In the genomic region with DNA sequence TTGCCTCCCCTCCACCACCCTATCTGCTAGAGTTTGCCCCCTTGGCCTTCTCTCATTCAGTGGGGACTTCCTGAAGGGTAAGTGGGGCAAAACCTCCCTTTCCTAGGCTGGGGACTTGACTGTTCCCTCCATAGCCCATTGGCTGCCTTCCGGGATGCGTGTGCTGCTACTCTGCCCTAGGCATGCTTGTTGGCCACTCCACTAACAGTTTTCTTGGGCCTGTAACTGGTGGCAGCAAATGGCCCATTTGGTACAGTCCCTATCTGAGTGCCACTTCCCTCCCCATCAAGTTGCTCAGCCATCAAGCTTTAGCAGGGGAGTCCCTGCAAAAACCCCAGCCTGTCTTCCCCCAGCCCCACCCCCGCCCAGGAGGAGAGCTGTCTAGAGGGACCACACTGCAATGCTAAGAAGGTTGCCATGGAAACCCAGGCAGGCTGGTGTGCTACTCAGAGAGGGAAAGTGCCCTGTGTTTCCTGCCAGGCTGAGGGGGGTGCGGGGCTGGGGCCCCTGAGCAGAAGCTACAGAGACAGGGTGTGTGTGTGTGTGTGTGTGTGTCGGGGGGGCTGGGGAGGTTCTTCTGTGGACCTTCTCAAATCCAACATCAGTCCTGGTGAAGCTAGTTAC, we compare ENCODE assay signal across 9 mouse cellular contexts. TPM values are rescaled to one million over a fixed set of nuclear protein-coding genes. Genes with fewer than 3 reads are reported as not detected.
DNase-seq lines count a peak whose midpoint lies in the region; ATAC-seq lines count a peak whose summit lies in the region.
"Had no signal": no experiment of that assay in that cellular context is flagged by ENCODE, and none has a peak within 500 bp of the region (broad histone marks: within the 10 kb centered on the region; RNA-seq: fewer than 3 reads in every experiment).

No protein-coding gene starts in this region.

- H3K27me3 ChIP-seq in hindbrain, embryonic 16.5 days (replicated peaks; ENCODE audit: control insufficient read depth, insufficient read depth, low read length): no peaks in the 10 kb centered on the region
- H3K27me3 ChIP-seq in neural tube, embryonic 14.5 days (ENCODE audit: control insufficient read depth, insufficient read depth, low read length): no peaks in the 10 kb centered on the region
- no peaks in the 10 kb centered on the region for H3K27me3 ChIP-seq in intestine, embryonic 15.5 days (replicated peaks)
- H3K27me3 ChIP-seq: embryonic facial prominence, embryonic 12.5 days had no signal

- DNase-seq in A20 (ENCODE audit: low read depth, low spot score): peak; percentile 72
- peak; percentile 56 for DNase-seq in brain, embryonic 18.5 days (ENCODE audit: low read depth, low spot score)
- DNase-seq in urinary bladder, adult 18-20 months (ENCODE audit: low spot score in 2 of 2): no peak
- no peak for DNase-seq in kidney, adult 8-10 months
- no peak for DNase-seq in testis, postnatal 10 days (ENCODE audit: low spot score)

- ATAC-seq in hindbrain, embryonic 16.5 days: peak; percentile 85
- peak; percentile 90 for ATAC-seq in neural tube, embryonic 14.5 days (ENCODE audit: low read depth)
- ATAC-seq in intestine, embryonic 15.5 days: no peak

- no peak overlapping the region for H3K9ac ChIP-seq in hindbrain, embryonic 16.5 days (ENCODE audit: low read depth, low read length)
- no peak overlapping the region for H3K9ac ChIP-seq in neural tube, embryonic 14.5 days (replicated peaks; ENCODE audit: low read depth, low read length)
- no peak overlapping the region for H3K9ac ChIP-seq in intestine, embryonic 15.5 days
- H3K9ac ChIP-seq: embryonic facial prominence, embryonic 12.5 days had no signal

- H3K36me3 ChIP-seq in hindbrain, embryonic 16.5 days (ENCODE audit: control insufficient read depth, insufficient read depth, low read length): 0 out of 2 replicates have a peak, but pooled peaks cover 2% of the 10 kb centered on the region
- no peaks in the 10 kb centered on the region for H3K36me3 ChIP-seq in neural tube, embryonic 14.5 days (ENCODE audit: control insufficient read depth, insufficient read depth, low read length)
- no peaks in the 10 kb centered on the region for H3K36me3 ChIP-seq in intestine, embryonic 15.5 days
- H3K36me3 ChIP-seq: embryonic facial prominence, embryonic 12.5 days had no signal

- no peak overlapping the region for H3K4me3 ChIP-seq in hindbrain, embryonic 16.5 days (ENCODE audit: low read length)
- no peak overlapping the region for H3K4me3 ChIP-seq in neural tube, embryonic 14.5 days (ENCODE audit: low read depth, low read length)
- H3K4me3 ChIP-seq in intestine, embryonic 15.5 days (replicated peaks): no peak overlapping the region
- H3K4me3 ChIP-seq: embryonic facial prominence, embryonic 12.5 days had no signal

- H3K4me1 ChIP-seq in hindbrain, embryonic 16.5 days (ENCODE audit: control insufficient read depth, insufficient read depth, low read depth, low read length): peaks cover 14% of the 10 kb centered on the region
- H3K4me1 ChIP-seq in neural tube, embryonic 14.5 days (ENCODE audit: control insufficient read depth, insufficient read depth, low read length): peaks cover 9% of the 10 kb centered on the region
- H3K4me1 ChIP-seq in intestine, embryonic 15.5 days (replicated peaks): no peaks in the 10 kb centered on the region

- no peak overlapping the region for H3K27ac ChIP-seq in hindbrain, embryonic 16.5 days (ENCODE audit: low read depth, low read length)
- H3K27ac ChIP-seq in neural tube, embryonic 14.5 days (ENCODE audit: low read depth, low read length): no peak overlapping the region
- no peak overlapping the region for H3K27ac ChIP-seq in intestine, embryonic 15.5 days
- H3K27ac ChIP-seq: embryonic facial prominence, embryonic 12.5 days had no signal

- no peaks in the 10 kb centered on the region for H3K9me3 ChIP-seq in hindbrain, embryonic 16.5 days (ENCODE audit: control insufficient read depth, low read length)
- H3K9me3 ChIP-seq in neural tube, embryonic 14.5 days (ENCODE audit: control insufficient read depth, low read length): no peaks in the 10 kb centered on the region
- H3K9me3 ChIP-seq in intestine, embryonic 15.5 days: no peaks in the 10 kb centered on the region
- H3K9me3 ChIP-seq: embryonic facial prominence, embryonic 12.5 days had no signal

- WGBS in hindbrain, embryonic 16.5 days: 21% methylated on average over 5 of the region's 5 CpGs
- 33% methylated on average over 5 of the region's 5 CpGs for WGBS in neural tube, embryonic 14.5 days
- 41% methylated on average over 5 of the region's 5 CpGs for WGBS in intestine, embryonic 15.5 days

- H3K4me2 ChIP-seq in hindbrain, embryonic 16.5 days (ENCODE audit: low read length): no peak overlapping the region
- no peak overlapping the region for H3K4me2 ChIP-seq in neural tube, embryonic 14.5 days (ENCODE audit: low read depth, low read length)
- H3K4me2 ChIP-seq in intestine, embryonic 15.5 days (replicated peaks): no peak overlapping the region
- H3K4me2 ChIP-seq: embryonic facial prominence, embryonic 12.5 days had no signal

RNA-seq across cellular contexts. Expression of a gene that starts 27.5 kb away (rescaled TPM):
- 24.0 and 28.6 TPM in 2 replicates for polyA plus RNA-seq in hindbrain, embryonic 16.5 days (2015; fragmentation: Nextera tagmentation; extraction: Ambion mirVana)
- 18.8 and 24.0 TPM in 2 replicates for polyA plus RNA-seq in neural tube, embryonic 14.5 days (2014; fragmentation: Nextera tagmentation; extraction: Ambion mirVana)
- 1.3 and 1.4 TPM in 2 replicates for polyA plus RNA-seq in intestine, embryonic 15.5 days (2015; fragmentation: Nextera tagmentation; extraction: Ambion mirVana)

RNA-seq across cellular contexts. Expression of a gene that starts 42.7 kb away (rescaled TPM):
- polyA plus RNA-seq in hindbrain, embryonic 16.5 days (2015; fragmentation: Nextera tagmentation; extraction: Ambion mirVana): 28.0 and 29.8 TPM in 2 replicates
- polyA plus RNA-seq in neural tube, embryonic 14.5 days (2014; fragmentation: Nextera tagmentation; extraction: Ambion mirVana): 26.0 and 27.2 TPM in 2 replicates
- polyA plus RNA-seq in intestine, embryonic 15.5 days (2015; fragmentation: Nextera tagmentation; extraction: Ambion mirVana): 23.8 and 25.3 TPM in 2 replicates

RNA-seq across cellular contexts. Expression of a gene that starts 50.7 kb away (rescaled TPM):
- 75.8 and 86.0 TPM in 2 replicates for polyA plus RNA-seq in hindbrain, embryonic 16.5 days (2015; fragmentation: Nextera tagmentation; extraction: Ambion mirVana)
- 99.3 and 106 TPM in 2 replicates for polyA plus RNA-seq in neural tube, embryonic 14.5 days (2014; fragmentation: Nextera tagmentation; extraction: Ambion mirVana)
- polyA plus RNA-seq in intestine, embryonic 15.5 days (2015; fragmentation: Nextera tagmentation; extraction: Ambion mirVana): 77.8 and 86.2 TPM in 2 replicates

Comparison
In these comparisons a context has a peak if more than half of its experiments do, and no peak if none do; other contexts are left out.
1. DNase-seq: peak in A20 (single experiment) and brain, embryonic 18.5 days (single experiment); none in urinary bladder, adult 18-20 months (0 of 2), kidney, adult 8-10 months (0 of 2) and testis, postnatal 10 days (single experiment).